In genomic region chr9:114584183-114585016, GRCm38 (mm10) we compare ENCODE assay signal across 8 mouse cellular contexts. TPM values are rescaled to one million over a fixed set of nuclear protein-coding genes. Genes with fewer than 3 reads are reported as not detected.
DNase-seq lines count a peak whose midpoint lies in the region; ATAC-seq and TF ChIP-seq lines count a peak whose summit lies in the region.

No protein-coding gene starts in this region.

- H3K4me1 ChIP-seq in embryonic facial prominence, embryonic 15.5 days, result peaks cover 9% of the 10 kb centered on the region
- no peaks in the 10 kb centered on the region for H3K4me1 ChIP-seq in intestine, postnatal 0 days (replicated peaks; ENCODE audit: control insufficient read depth, insufficient read depth, low read length)
- peaks cover 6% of the 10 kb centered on the region for H3K4me1 ChIP-seq in lung, embryonic 15.5 days
- H3K4me1 ChIP-seq in stomach, embryonic 15.5 days, result peaks cover 8% of the 10 kb centered on the region; the same call in 1 of the 2 replicates

- H3K27me3 ChIP-seq in embryonic facial prominence, embryonic 15.5 days, result no peaks in the 10 kb centered on the region
- no peaks in the 10 kb centered on the region for H3K27me3 ChIP-seq in intestine, postnatal 0 days (replicated peaks; ENCODE audit: control insufficient read depth, insufficient read depth, low read length)
- H3K27me3 ChIP-seq in lung, embryonic 15.5 days, result no peaks in the 10 kb centered on the region
- no peaks in the 10 kb centered on the region for H3K27me3 ChIP-seq in stomach, embryonic 15.5 days (replicated peaks)

- DNase-seq in retina, postnatal 1 day, result peak; percentile 80
- no peak for DNase-seq in retina, embryonic 14.5 days (ENCODE audit: low spot score)
- DNase-seq in left cerebral cortex, adult 8-10 months (ENCODE audit: low spot score in 2 of 2), result no peak
- no peak for DNase-seq in left cerebral cortex, adult 18-20 months (ENCODE audit: low spot score in 2 of 2)

- TF ChIP-seq CTCF in intestine, postnatal 0 days (IDR thresholded peaks at IDR 0.05; ENCODE audit: low read depth), result no peak

- no peaks in the 10 kb centered on the region for H3K9me3 ChIP-seq in embryonic facial prominence, embryonic 15.5 days (replicated peaks)
- H3K9me3 ChIP-seq in intestine, postnatal 0 days (ENCODE audit: control insufficient read depth), result no peaks in the 10 kb centered on the region
- no peaks in the 10 kb centered on the region for H3K9me3 ChIP-seq in lung, embryonic 15.5 days
- H3K9me3 ChIP-seq in stomach, embryonic 15.5 days, result no peaks in the 10 kb centered on the region

- peak overlapping the region; percentile 66 for H3K4me2 ChIP-seq in embryonic facial prominence, embryonic 15.5 days (replicated peaks)
- H3K4me2 ChIP-seq in intestine, postnatal 0 days (replicated peaks; ENCODE audit: low read depth), result peak overlapping the region; percentile 88
- H3K4me2 ChIP-seq in lung, embryonic 15.5 days, result peak overlapping the region; percentile 90
- peak overlapping the region; percentile 70 for H3K4me2 ChIP-seq in stomach, embryonic 15.5 days

- WGBS in embryonic facial prominence, embryonic 15.5 days, result 6% methylated on average over 31 of the region's 31 CpGs
- 8% methylated on average over 31 of the region's 31 CpGs for WGBS in intestine, postnatal 0 days
- WGBS in lung, embryonic 15.5 days, result 5% methylated on average over 31 of the region's 31 CpGs
- WGBS in stomach, embryonic 15.5 days, result 10% methylated on average over 31 of the region's 31 CpGs

- H3K36me3 ChIP-seq in embryonic facial prominence, embryonic 15.5 days, result peaks cover 29% of the 10 kb centered on the region
- H3K36me3 ChIP-seq in intestine, postnatal 0 days (ENCODE audit: control insufficient read depth, insufficient read depth), result peaks cover 12% of the 10 kb centered on the region; the same call in 1 of the 2 replicates
- H3K36me3 ChIP-seq in lung, embryonic 15.5 days, result peaks cover 33% of the 10 kb centered on the region
- H3K36me3 ChIP-seq in stomach, embryonic 15.5 days, result no peaks in the 10 kb centered on the region; the same call in 1 of the 2 replicates

- no peak overlapping the region for H3K9ac ChIP-seq in embryonic facial prominence, embryonic 15.5 days
- H3K9ac ChIP-seq in intestine, postnatal 0 days (ENCODE audit: low read depth, low read length), result peak overlapping the region; percentile 40
- peak overlapping the region; percentile 42 for H3K9ac ChIP-seq in lung, embryonic 15.5 days
- peak overlapping the region; percentile 20; the same call in 1 of the 2 replicates for H3K9ac ChIP-seq in stomach, embryonic 15.5 days

- ATAC-seq in embryonic facial prominence, embryonic 15.5 days (ENCODE audit: insufficient number of reproducible peaks, low FRiP score, low TSS enrichment, low read depth), result peak; percentile 60; the same call in 1 of the 2 replicates
- peak; percentile 46 for ATAC-seq in intestine, postnatal 0 days
- peak; percentile 64 for ATAC-seq in lung, embryonic 15.5 days (ENCODE audit: borderline replicate concordance, extremely low read depth, low FRiP score, low TSS enrichment)
- ATAC-seq in stomach, embryonic 15.5 days (ENCODE audit: insufficient read depth, low FRiP score, low read depth), result peak; percentile 72; the same call in 1 of the 2 replicates

- H3K4me3 ChIP-seq in embryonic facial prominence, embryonic 15.5 days (replicated peaks), result peak overlapping the region; percentile 40
- peak overlapping the region; percentile 45 for H3K4me3 ChIP-seq in intestine, postnatal 0 days (ENCODE audit: low read depth, low read length)
- H3K4me3 ChIP-seq in lung, embryonic 15.5 days, result peak overlapping the region; percentile 47
- peak overlapping the region; percentile 40 for H3K4me3 ChIP-seq in stomach, embryonic 15.5 days (replicated peaks)

- peak overlapping the region; percentile 58 for H3K27ac ChIP-seq in embryonic facial prominence, embryonic 15.5 days (replicated peaks)
- H3K27ac ChIP-seq in intestine, postnatal 0 days (ENCODE audit: low read depth, low read length), result 0 out of 2 replicates have a peak overlapping the region, but pooled peaks have one; percentile 5
- H3K27ac ChIP-seq in lung, embryonic 15.5 days, result peak overlapping the region; percentile 83
- peak overlapping the region; percentile 70 for H3K27ac ChIP-seq in stomach, embryonic 15.5 days

RNA-seq across cellular contexts. Expression of gene Trim71, which starts 20.2 kb away (rescaled TPM):
- polyA plus RNA-seq in embryonic facial prominence, embryonic 15.5 days (2015; fragmentation: Nextera tagmentation; extraction: Ambion mirVana), result 0.23 and 0.24 TPM in 2 replicates
- polyA plus RNA-seq in intestine, postnatal 0 days (2015; fragmentation: Nextera tagmentation; extraction: Ambion mirVana), result 1.5 and 2.0 TPM in 2 replicates
- 1.2 TPM in 2 replicates for polyA plus RNA-seq in lung, embryonic 15.5 days (2015; fragmentation: Nextera tagmentation; extraction: Ambion mirVana)
- polyA plus RNA-seq in stomach, embryonic 15.5 days (2015; fragmentation: Nextera tagmentation; extraction: Ambion mirVana), result 2.0 and 2.2 TPM in 2 replicates
- total RNA-seq in left cerebral cortex, adult 8-10 months (2022), result under 1 TPM; 0.46 to 0.67 (median 0.59) TPM
- under 1 TPM; 0.84 to 0.95 TPM for total RNA-seq in left cerebral cortex, adult 18-20 months (2021)

RNA-seq across cellular contexts. Expression of gene Cnot10, which starts 55.6 kb away (rescaled TPM):
- 58.1 and 65.9 TPM in 2 replicates for polyA plus RNA-seq in embryonic facial prominence, embryonic 15.5 days (2015; fragmentation: Nextera tagmentation; extraction: Ambion mirVana)
- 22.5 and 25.0 TPM in 2 replicates for polyA plus RNA-seq in intestine, postnatal 0 days (2015; fragmentation: Nextera tagmentation; extraction: Ambion mirVana)
- 63.0 and 65.3 TPM in 2 replicates for polyA plus RNA-seq in lung, embryonic 15.5 days (2015; fragmentation: Nextera tagmentation; extraction: Ambion mirVana)
- polyA plus RNA-seq in stomach, embryonic 15.5 days (2015; fragmentation: Nextera tagmentation; extraction: Ambion mirVana), result 51.2 and 60.1 TPM in 2 replicates
- total RNA-seq in left cerebral cortex, adult 8-10 months (2022), result 10 to 100 TPM; 42.6 to 48.7 (median 45.0) TPM
- total RNA-seq in left cerebral cortex, adult 18-20 months (2021), result 10 to 100 TPM; 45.2 to 45.3 TPM

Comparison
In these comparisons a context has a peak if more than half of its experiments do, and no peak if none do; other contexts are left out.
1. H3K27ac ChIP-seq: peak in every context shown above with its lines; median percentile 83 in lung, embryonic 15.5 days; 70 in stomach, embryonic 15.5 days; 58 in embryonic facial prominence, embryonic 15.5 days; 5 in intestine, postnatal 0 days.